Mouse (Mus musculus): ENCODE measurements around the gene Syvn1.

GRCm38 (mm10) chr19:6061021-6061533 is 14.7 kb downstream of the Syvn1 start, which contains the start of gene Znhit2:
- TF ChIP-seq POLR2A (IDR thresholded peaks at IDR 0.05; ENCODE audit: insufficient read depth, low read depth, low read length) (peak; percentile 78), EP300 (IDR thresholded peaks at IDR 0.05; ENCODE audit: insufficient read depth, low read depth, low read length) (0 out of 2 replicates have a peak, but pooled peaks have one; percentile 34), CTCF (IDR thresholded peaks at IDR 0.05) (peak; percentile 44)

All from heart, adult 2 months (tissue).